Comparison of ENCODE assay signal across 8 mouse cellular contexts in the genomic region with DNA sequence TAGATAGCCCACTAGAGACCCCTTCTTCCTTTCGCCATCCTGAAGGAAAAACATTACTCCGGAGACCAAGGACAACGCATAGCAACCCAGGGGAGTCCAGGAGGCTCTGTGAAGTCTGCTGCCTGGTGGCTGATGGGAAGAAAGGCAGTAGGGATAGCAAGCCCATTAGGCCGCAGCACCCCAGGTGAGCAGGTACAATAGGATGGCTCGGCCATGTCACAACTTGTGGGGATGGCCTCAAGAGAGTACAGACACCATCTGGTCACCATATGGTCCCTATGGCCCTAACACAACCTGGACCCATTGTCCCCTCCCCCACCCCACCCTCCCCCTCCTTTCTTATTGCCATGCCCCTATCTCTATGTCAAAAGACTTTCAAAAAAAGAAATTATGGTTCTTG. TPM values are rescaled to one million over a fixed set of nuclear protein-coding genes. Genes with fewer than 3 reads are reported as not detected.
DNase-seq lines count a peak whose midpoint lies in the region; ATAC-seq lines count a peak whose summit lies in the region.

No protein-coding gene starts in this region.

- no peaks in the 10 kb centered on the region for H3K9me3 ChIP-seq in limb, embryonic 13.5 days
- H3K9me3 ChIP-seq in heart, embryonic 11.5 days (replicated peaks; ENCODE audit: control insufficient read depth, low read length): no peaks in the 10 kb centered on the region

- H3K4me3 ChIP-seq in limb, embryonic 13.5 days: peak overlapping the region; percentile 34
- no peak overlapping the region for H3K4me3 ChIP-seq in heart, embryonic 11.5 days (ENCODE audit: low read depth, low read length)

- H3K27me3 ChIP-seq in limb, embryonic 13.5 days: no peaks in the 10 kb centered on the region
- no peaks in the 10 kb centered on the region for H3K27me3 ChIP-seq in heart, embryonic 11.5 days (ENCODE audit: control insufficient read depth, insufficient read depth, low read length)

- WGBS in limb, embryonic 13.5 days: 38% methylated on average over 5 of the region's 5 CpGs
- WGBS in heart, embryonic 11.5 days (ENCODE audit: insufficient replicate concordance): 68% methylated on average over 5 of the region's 5 CpGs

- DNase-seq in embryo, embryonic 11 days: peak; percentile 29
- DNase-seq in embryo, embryonic 9.5 days (ENCODE audit: extremely low spot score): no peak
- peak; percentile 3 for DNase-seq in thymus, postnatal 14 days
- no peak for DNase-seq in thymus, adult 18-20 months
- no peak for DNase-seq in frontal cortex, postnatal 10 days (ENCODE audit: low spot score in 2 of 2)
- no peak for DNase-seq in thymus, postnatal 25 days

- peaks cover 45% of the 10 kb centered on the region for H3K36me3 ChIP-seq in limb, embryonic 13.5 days
- H3K36me3 ChIP-seq in heart, embryonic 11.5 days (ENCODE audit: control insufficient read depth, insufficient read depth, low read length): peaks cover 38% of the 10 kb centered on the region

- H3K27ac ChIP-seq in limb, embryonic 13.5 days: peak overlapping the region; percentile 87
- no peak overlapping the region for H3K27ac ChIP-seq in heart, embryonic 11.5 days (ENCODE audit: low read depth, low read length)

- no peak for ATAC-seq in limb, embryonic 13.5 days (ENCODE audit: low FRiP score, low read depth)
- no peak for ATAC-seq in heart, embryonic 11.5 days (replicated peaks; ENCODE audit: insufficient number of reproducible peaks, low FRiP score, low TSS enrichment)

- H3K4me2 ChIP-seq in limb, embryonic 13.5 days (replicated peaks): peak overlapping the region; percentile 58
- no peak overlapping the region for H3K4me2 ChIP-seq in heart, embryonic 11.5 days

- H3K9ac ChIP-seq in limb, embryonic 13.5 days: no peak overlapping the region
- no peak overlapping the region for H3K9ac ChIP-seq in heart, embryonic 11.5 days (ENCODE audit: low read depth, low read length)

- peaks cover 53% of the 10 kb centered on the region for H3K4me1 ChIP-seq in limb, embryonic 13.5 days
- H3K4me1 ChIP-seq in heart, embryonic 11.5 days (ENCODE audit: control insufficient read depth, insufficient read depth, low read length): peaks cover 27% of the 10 kb centered on the region

RNA-seq across cellular contexts. Expression of a gene that starts 4.9 kb away (rescaled TPM):
- 82.6 and 82.7 TPM in 2 replicates for polyA plus RNA-seq in limb, embryonic 13.5 days (2015; fragmentation: Nextera tagmentation; extraction: Ambion mirVana)
- polyA plus RNA-seq in heart, embryonic 11.5 days (2014; fragmentation: Nextera tagmentation; extraction: Ambion mirVana): 22.4 and 25.9 TPM in 2 replicates

RNA-seq across cellular contexts. Expression of a gene that starts 8.6 kb away (rescaled TPM):
- polyA plus RNA-seq in limb, embryonic 13.5 days (2015; fragmentation: Nextera tagmentation; extraction: Ambion mirVana): 0.34 and 0.43 TPM in 2 replicates
- polyA plus RNA-seq in heart, embryonic 11.5 days (2014; fragmentation: Nextera tagmentation; extraction: Ambion mirVana): 0.13 and 0.15 TPM in 2 replicates

RNA-seq across cellular contexts. Expression of a gene that starts 11.9 kb away (rescaled TPM):
- polyA plus RNA-seq in limb, embryonic 13.5 days (2015; fragmentation: Nextera tagmentation; extraction: Ambion mirVana): 320 and 338 TPM in 2 replicates
- 280 and 294 TPM in 2 replicates for polyA plus RNA-seq in heart, embryonic 11.5 days (2014; fragmentation: Nextera tagmentation; extraction: Ambion mirVana)

RNA-seq across cellular contexts. Expression of a gene that starts 12.0 kb away (rescaled TPM):
- polyA plus RNA-seq in limb, embryonic 13.5 days (2015; fragmentation: Nextera tagmentation; extraction: Ambion mirVana): 56.4 and 58.5 TPM in 2 replicates
- polyA plus RNA-seq in heart, embryonic 11.5 days (2014; fragmentation: Nextera tagmentation; extraction: Ambion mirVana): 45.2 and 46.7 TPM in 2 replicates

RNA-seq across cellular contexts. Expression of a gene that starts 33.8 kb away (rescaled TPM):
- polyA plus RNA-seq in limb, embryonic 13.5 days (2015; fragmentation: Nextera tagmentation; extraction: Ambion mirVana): not detected in 2 replicates
- not detected in 2 replicates for polyA plus RNA-seq in heart, embryonic 11.5 days (2014; fragmentation: Nextera tagmentation; extraction: Ambion mirVana)

Comparison
In these comparisons a context has a peak if more than half of its experiments do, and no peak if none do; other contexts are left out.
1. DNase-seq: peak in embryo, embryonic 11 days (single experiment) and thymus, postnatal 14 days (single experiment); none in embryo, embryonic 9.5 days (single experiment), thymus, adult 18-20 months (0 of 2), frontal cortex, postnatal 10 days (0 of 2) and thymus, postnatal 25 days (single experiment).